Mouse (Mus musculus): ENCODE results near the gene Crybb3.

- TF ChIP-seq CTCF (IDR thresholded peaks at IDR 0.05; ENCODE audit: borderline replicate concordance, control insufficient read depth, extremely low read depth, insufficient read depth, low read length, poor library complexity) (no peak), POLR2A (IDR thresholded peaks at IDR 0.05; ENCODE audit: control insufficient read depth, extremely low read depth, insufficient read depth, low read length, poor library complexity) (no peak)
Observed at GRCm38 (mm10) chr5:113043531-113043930, 37.9 kb downstream of the Crybb3 start.
